Mouse (Mus musculus) c-Kit-negative CD71-positive TER-119-positive erythroid progenitor cells, embryonic 14.5 days (primary cell): Measurements from ENCODE around the gene Zic5.
"Not testable (repeated sequence)": the region's sequence is repeated elsewhere in the genome, so short reads cannot be mapped to it uniquely, and the experiment has no call there.

Experiments used
- DNase-seq: peaks from one replicate; pipeline ENCODE4 v3.0.0-alpha.2; 2013; ENCODE audit warnings: low read depth, low spot score

The Zic5 gene

DNA sequence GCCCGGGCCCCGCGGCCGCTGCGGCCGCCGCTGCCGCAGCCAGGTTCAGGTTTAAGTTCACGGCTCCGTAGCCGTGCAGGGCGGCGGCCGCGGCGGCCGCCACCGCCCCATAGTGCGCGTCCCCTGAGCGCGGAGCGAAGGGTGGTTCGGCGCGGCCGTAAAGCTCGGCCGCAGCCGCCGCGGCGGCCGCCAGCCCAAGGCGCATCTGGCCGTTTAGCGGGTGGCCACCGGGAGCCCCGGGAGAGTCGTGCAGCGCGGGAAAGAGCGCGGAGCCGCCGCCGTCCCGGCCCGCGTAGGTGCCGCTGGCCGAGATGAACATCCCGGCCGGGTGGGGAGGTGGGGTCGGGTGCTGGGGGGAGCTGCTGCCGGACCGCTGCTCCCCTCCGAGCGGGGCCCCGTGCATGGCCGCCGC lies 1.1 kb downstream of the Zic5 start:
- DNase-seq, result no peak

- not testable (repeated sequence) for DNase-seq
These were observed 1.6 kb downstream of the Zic5 start for GRCm38 (mm10) chr14:122463734-122464341.

GRCm38 (mm10) chr14:122463080-122463691 lies 2.3 kb downstream of the Zic5 start:
- no peak for DNase-seq

DNA sequence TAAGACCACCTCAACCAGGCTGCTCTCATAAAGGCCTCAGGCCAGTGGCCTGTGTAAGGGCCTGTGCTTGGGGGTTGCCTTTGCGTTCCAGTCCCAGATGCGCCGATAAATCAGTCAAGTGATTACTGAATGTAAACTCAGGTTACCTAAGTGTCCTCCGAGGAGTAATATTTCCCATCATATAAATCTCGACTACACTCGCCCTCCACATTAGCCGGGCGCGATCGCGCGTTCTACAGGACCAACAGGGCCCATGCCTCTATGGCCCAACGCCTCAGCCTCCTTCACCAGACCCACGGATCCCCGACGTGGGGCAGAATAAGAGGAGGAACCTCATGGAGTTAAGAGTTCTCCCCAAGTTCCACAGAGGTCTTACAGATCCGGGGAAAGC lies 2.8 kb downstream of the Zic5 start:
- no peak for DNase-seq

DNA sequence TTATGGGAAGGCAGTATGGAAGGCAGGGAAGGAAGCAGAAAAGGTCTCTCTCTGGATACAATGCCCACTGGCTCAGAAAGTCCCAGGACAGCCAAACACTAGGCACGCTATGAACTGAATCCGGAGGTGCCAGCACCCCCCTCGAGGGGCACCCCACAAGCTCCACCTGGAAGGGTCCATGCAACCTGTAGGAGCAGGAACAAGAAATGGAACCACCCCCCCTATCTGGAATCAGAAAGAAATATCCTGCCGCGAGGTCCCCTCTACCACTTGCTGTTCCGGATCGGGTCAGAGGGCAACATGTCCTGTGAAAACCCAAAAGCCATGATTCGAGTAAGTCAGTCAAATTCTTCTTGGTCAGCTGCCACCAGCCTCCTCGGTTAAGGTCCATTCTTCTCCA lies 3.5 kb downstream of the Zic5 start:
- no peak for DNase-seq

DNA sequence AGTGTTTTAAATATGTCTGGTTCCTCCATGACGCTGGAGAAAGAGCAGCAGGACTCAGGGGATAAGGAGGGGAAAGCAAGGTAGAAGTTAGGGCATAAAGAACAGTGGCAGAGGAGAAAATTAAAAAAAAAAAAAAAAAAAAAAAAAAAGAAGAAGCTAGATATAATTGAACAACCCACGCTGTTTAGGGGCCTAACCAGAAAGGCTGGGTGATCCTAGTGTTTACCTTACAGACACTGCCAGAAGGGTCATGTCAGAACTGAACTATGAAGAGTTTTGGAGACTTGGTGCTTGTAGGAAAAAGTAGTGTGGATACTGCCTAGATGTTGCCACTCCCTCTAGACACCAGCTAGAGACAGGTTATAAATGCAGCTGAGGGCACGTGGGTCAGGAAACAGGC lies 4.0 kb downstream of the Zic5 start:
- no peak for DNase-seq

DNA sequence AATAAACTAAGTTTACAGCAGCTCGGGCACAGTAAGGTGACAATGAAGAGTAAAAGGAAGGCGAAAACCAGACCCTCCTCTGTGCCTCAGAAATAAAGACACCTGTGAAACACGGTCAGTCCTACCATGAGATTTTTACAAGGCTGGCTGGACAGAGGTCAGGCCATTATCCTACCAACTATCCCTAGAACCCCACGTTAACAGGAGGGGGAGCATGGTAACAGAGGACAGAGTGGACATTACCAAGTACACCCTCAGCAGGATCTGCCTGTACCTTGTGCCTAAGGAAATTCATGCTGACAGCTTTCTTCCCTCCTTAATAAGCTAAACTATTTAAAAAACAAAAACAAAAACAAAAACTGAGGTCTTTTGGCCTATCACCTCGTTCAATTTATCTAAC lies 5.3 kb downstream of the Zic5 start:
- no peak for DNase-seq

GRCm38 (mm10) chr14:122459776-122460175 lies 5.7 kb downstream of the Zic5 start:
- no peak for DNase-seq

GRCm38 (mm10) chr14:122459332-122459731 lies 6.1 kb downstream of the Zic5 start:
- DNase-seq, result not testable (repeated sequence)

- no peak for DNase-seq
These were observed 9.9 kb downstream of the Zic5 start for GRCm38 (mm10) chr14:122455562-122455958.

GRCm38 (mm10) chr14:122454901-122455561 lies 10.4 kb downstream of the Zic5 start:
- no peak for DNase-seq

GRCm38 (mm10) chr14:122453996-122454738 lies 11.3 kb downstream of the Zic5 start:
- no peak for DNase-seq

DNA sequence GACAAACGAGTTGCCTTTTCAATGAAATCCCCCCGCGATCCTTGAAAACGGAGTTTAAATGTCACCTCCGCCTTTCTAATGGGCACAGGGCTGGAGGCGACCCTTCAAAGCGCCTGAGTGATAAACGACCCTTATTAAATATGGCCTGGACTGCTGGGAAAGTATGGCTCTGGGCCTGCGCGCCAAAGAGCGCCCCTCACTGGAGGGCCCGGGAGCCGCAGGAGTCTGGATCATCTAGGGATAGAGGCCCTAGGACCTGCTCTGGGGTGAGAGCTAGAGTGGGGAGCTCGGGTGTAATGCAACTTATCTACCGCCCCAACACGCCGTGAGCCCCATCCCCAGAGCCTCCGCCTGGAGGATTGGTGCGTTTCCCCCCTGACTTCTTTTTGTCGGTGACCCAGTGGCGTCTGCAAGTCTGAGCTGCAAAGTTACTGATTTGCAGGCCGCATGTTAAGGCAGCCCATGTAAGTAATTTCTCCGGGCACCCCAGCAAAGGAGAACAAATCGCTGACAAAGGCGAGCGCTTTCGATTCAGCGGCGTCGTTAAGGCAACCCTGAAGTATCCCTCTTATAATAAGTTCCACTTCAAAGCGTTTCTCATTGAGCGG lies 12.0 kb downstream of the Zic5 start:
- no peak for DNase-seq

GRCm38 (mm10) chr14:122452701-122453387 lies 12.6 kb downstream of the Zic5 start:
- DNase-seq, result no peak

GRCm38 (mm10) chr14:122451551-122452145 lies 13.8 kb downstream of the Zic5 start:
- DNase-seq, result no peak

GRCm38 (mm10) chr14:122450496-122451382 lies 14.7 kb downstream of the Zic5 start, which contains the start of gene Gm5089:
TSS of gene Gm5089 (minus strand) at chr14:122451115.
- no peak for DNase-seq

DNA sequence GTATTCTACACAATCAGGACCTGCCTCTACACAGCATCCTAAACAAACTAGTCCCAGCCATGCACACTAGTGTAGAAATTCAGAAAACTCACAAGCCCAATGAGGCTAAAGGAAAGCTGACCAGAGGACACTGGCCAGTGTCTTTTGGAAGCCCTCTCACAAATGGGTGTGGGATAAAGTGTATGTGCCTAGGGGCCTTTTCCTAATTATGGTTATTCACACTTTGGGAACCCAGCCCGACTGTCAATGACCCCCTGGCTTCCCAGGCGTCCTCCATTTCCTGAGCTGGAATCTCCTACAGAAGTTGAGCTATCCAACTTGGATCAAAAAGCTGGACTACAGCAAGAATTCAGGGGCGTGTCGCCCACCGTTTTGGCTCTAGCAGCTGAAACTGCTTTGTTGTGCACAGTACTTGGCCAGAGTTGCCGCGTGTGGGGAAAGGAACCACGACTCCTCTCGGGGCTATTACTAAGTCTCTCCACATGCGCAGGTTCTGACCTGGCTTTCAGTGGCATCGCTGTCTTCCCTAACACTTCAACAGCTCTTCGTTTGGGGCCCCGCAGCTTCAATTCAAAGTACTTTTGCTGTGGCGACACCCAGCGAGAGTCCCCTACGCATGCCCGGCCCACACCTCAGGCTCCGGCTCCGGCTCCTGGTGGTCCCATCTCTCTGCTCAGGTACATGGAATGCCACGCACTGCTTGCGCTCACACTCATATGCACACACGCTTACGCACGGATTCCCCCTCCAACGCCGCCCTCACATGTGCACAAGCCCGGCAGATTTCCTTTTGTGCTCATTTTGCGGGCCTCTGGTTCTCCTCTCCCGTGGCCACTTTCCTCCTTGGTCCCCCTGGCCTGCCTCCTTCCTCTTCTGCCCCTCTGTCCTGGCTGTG lies 15.6 kb downstream of the Zic5 start:
- no peak for DNase-seq

DNA sequence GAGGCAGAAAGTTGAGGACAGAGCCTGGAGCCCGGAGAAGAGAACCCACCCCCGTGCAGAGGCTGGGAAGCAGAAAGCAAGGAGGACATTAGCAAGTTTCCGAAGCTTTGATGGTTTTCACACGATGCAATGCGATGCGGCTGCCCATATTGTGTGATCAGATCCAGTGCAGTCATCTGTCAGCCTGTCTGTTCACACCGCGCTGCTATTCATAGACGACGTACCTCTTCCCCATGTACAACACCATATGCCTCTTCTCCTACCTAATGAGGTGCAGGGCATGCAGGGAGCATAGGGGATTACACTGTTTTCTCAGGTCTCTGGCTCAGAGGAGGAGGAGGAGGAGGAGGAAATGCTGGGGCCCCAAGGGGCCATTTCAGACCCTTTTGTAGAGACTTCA lies 28.6 kb downstream of the Zic5 start:
- DNase-seq, result no peak

- no peak for DNase-seq
These were observed 31.4 kb downstream of the Zic5 start for GRCm38 (mm10) chr14:122434039-122434438.
